Mouse (Mus musculus) neutrophil, adult 5-6 weeks (primary cell): ENCODE measurements around the gene Cntln. TPM values are rescaled to one million over a fixed set of nuclear protein-coding genes. Genes with fewer than 3 reads are reported as not detected.

Experiments used
- ATAC-seq: fragments of 151-379, 151-347 bp; 2 replicates; pipeline ENCODE4 v1.8.0; 2017; ENCODE audit warnings: mild to moderate bottlenecking, moderate TSS enrichment; ENCODE audit not compliant: insufficient number of reproducible peaks, poor library complexity, low FRiP score, severe bottlenecking; ENCODE audit errors: extremely low read depth
- total RNA-seq: library from RNA; stranded (forward); fragments of 200-1000 nt; gene quantifications from 2 replicates; pipeline ENCODE4 v1.2.3, GENCODE M21; 2017

Gene Cntln
- total RNA-seq, 1 experiment from 2014 or later, result 2.4 TPM

DNA sequence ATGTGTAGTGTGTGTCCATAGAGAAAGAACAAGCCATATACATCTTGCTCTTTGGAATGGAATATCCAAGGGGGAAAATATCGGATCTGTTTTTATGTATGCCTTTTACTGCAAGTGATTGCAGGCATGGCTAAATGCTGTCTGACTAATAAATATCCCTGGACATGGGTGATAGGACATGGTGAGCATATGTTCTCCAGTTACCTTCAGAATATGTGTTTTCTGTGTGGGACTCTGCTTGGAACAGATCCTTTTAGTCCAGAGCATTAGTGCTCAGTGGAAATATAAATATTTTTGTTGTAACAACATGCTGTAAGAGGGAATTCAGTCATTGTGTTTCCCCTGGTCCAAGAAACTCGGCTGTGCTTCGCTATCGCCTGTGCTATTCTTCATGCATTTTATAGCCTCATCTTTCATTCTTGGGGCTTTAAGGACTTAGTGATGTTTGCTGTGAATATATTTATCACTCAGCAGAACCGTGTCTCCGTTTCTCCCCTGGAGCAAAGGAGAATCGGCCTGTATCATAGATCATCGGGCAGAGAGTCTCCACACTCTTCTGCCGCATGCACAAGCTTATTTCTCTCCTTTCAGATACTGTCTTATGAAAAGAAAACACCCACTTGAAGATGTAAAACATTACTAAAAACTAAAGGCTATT is 294.4 kb downstream of the Cntln start:
- no peak for ATAC-seq

Other genes with a start within 250 kb of the Cntln start
- not detected in 2 replicates for gene Bnc2, start 209.0 kb upstream of the Cntln start, total RNA-seq